Mouse (Mus musculus) kidney, postnatal 10 days (tissue): ENCODE measurements around the gene Ugcg.
A peak's percentile ranks its signal among the peaks of the same experiment; 100 is the strongest.

Experiments
- DNase-seq: peaks from one replicate; pipeline ENCODE4 v3.0.0; 2021; ENCODE audit warnings: mixed read lengths

The Ugcg gene

DNA sequence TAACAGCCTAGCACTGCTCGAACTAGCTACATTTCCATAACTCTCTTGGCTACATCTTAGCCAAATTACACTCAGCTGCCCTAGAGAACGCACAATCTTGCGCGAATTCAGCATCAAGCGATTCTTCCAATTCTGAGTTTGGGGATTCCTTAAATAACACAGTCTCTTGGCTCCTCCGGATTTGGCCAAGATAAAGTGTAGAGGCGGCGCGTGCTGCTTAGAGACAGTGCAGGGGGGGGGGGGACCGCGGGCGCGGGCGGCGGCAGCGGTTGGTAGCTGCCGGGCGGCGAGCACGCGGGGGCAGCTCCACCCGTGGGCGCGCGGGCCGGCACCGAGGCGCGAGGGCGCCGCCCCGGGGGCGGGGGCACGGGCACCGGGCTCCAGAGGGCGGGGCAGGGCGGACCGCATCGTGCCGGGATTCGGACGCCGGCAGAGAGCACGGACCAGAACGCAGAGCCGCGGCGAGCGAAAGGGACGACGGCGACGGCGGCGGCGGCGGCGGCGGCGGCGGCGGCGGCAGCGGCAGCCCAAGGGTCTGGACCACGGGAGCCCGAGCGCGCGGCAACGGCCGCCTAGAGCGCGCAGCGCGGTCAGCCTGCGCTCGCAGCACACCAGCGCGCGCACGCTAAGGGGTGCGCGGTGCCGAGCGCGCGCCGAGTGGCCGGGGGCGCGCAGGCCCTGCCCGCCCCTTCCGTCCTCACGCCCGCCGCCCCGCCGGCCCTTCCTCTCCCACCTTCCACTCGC lies at the start of gene Ugcg:
Gene Ugcg, plus strand, starts transcription at position 456 of the 744 bp plus-strand sequence.
- peak; percentile 86 for DNase-seq

GRCm38 (mm10) chr4:59149043-59149442 lies 40.0 kb upstream of the Ugcg start:
- peak; percentile 21 for DNase-seq

DNA sequence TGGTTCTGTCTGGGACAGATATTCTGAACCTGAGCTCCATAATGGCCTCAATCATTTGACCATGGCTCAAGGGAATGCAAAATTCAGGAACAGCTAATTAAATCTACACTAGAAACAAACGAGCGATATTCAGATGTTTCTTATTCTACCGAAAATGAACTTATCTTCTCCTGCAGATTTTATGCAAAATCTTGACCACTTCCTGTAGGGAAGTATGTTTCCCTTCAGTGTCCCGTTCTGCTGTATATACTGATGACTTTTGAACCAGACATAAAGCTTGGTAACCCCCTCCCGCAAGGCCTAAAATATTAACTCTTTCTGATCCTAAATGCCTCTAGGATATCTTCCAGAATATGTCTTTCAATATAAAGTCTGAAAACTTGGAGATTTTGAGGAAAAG lies 38.1 kb upstream of the Ugcg start:
- DNase-seq, result no peak

DNA sequence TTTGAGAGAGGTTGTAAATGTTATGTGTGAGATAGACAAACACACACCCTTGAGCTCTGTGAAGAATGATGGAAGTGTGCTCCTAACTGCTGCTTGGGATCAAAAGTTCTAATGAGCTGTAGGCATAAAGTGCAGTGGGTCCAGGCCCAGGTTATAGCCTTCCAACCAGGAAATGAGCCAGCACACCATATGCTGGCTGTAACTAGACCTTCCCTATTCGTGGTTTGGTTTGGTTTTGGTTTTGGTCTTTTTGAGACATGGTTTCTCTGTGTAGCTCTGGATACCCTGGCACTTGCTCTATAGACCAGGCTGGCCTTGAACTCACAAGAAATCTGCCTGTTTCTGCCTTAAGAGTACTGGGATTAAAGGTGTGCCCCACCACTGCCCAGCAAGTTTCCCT lies 37.1 kb upstream of the Ugcg start:
- DNase-seq, result no peak

DNA sequence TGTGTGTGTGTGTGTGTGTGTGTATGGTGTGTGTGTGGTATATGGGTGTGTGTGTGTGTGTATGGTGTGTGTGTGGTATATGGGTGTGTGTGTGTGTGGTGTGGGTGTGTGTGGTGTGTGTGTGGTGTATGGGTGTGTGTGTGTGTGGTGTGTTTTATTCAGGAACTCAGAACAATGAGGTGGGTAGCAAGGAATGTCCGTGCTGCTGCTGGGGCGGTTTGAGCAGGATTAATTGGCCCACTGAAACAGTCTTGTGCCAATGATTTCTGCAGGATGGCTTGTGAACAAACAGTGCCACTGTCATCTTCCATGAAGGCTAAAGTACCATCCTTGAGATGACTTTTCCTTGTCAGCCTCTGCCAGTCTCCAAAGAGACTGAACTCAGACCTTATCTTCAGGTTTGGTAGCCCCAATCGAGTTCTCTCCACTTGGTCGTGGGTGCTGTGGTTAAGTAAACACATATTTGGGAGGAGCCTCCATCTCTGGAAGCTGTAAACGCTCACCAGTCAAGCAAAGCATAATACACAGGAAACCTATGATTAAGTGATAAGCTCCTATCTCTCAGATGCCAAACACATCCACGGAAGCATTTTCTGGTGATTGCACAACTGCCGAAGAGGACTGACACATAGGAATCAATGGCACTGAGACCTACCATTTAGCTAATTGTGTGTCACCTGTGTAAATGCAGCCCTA lies 32.0 kb upstream of the Ugcg start:
- no peak for DNase-seq

DNA sequence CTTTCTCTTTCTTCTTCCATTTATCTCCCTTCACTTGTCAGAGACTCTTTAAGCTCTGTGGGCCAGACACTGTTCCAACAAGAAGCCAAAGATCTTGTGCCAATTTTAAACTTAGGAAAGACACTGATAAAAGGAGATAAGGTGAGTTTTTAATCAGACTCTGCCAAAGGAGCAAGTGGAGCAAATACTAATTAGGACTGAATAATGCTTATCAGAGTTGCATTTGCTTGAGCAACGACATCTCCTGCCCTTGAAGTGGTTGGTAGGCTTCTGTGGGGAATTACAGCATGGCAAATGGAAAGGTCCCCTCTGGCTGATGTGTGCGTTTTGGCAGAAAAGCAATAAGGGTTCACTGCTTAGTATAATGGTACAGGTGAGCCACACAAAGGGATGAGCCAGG lies 31.4 kb upstream of the Ugcg start:
- no peak for DNase-seq

DNA sequence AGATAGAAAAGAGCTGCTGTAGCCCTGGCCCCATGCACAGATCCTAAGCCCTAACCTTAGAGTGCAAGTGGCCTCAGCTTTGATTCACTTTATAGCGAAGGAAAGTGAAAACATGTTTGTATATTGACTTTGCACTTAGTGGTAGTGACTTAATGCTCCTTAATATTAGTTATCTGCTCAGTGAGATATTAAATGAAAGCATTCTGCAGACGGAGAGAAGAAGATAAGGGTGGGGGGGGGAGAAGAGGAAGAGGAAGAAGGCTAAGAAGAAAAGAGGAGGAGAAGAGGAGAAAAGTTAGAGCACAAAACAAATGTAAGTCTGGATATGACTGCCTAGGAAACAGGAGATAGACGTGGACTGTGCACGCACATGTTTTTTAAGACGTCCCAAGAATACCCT lies 28.8 kb upstream of the Ugcg start:
- DNase-seq, result no peak

- DNase-seq, result no peak
Measured at GRCm38 (mm10) chr4:59160959-59161670, 27.9 kb upstream of the Ugcg start.

- DNase-seq, result no peak
Measured at GRCm38 (mm10) chr4:59164034-59164433, 25.0 kb upstream of the Ugcg start.

DNA sequence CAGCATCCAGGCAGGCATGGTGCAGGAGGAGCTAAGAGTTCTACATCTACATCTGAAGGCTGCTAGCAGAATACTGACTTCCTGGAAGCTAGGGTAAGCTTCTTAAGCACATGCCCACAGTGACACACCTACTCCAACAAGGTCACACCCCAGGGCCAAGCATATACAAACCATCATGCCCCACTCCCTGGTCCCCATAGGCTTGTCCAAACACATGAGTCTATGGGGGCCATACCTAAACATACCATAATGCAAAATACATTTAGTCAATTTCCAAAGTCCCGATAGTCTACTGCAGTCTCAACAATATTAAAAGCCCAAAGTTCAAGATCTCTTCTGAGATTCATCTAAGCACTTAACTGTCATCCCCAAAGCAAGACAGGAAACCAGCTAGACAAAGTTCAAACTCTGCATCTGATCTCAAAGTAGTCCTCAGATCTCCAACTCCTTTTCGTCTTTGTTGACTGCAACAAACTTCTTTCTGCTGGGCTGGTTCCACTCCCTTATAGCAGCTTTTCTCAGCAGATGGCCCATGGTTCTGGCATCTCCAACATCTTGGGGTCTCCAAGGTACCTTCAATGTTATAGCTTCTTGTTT lies 21.7 kb upstream of the Ugcg start:
- no peak for DNase-seq

GRCm38 (mm10) chr4:59169981-59170380 lies 19.1 kb upstream of the Ugcg start:
- DNase-seq, result no peak

DNA sequence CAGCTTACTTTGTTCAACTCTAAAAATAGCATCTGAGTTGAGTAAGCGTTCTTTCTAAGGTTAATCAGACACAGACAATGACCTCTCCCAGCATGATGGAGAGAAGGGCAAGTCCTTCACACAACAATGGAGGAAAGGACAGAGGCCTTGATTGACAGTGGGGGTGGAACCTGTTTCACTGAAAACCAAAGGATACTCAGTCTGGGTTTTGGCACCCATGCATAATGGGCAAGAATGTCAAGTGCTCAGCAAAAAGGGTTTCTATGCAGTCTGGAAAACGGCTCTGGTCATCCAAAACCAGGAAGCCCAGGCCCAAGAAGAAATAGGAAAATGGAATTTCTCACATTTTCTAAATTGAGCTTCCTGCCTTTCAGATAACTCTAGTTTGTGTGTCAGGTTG lies 16.4 kb upstream of the Ugcg start:
- no peak for DNase-seq

GRCm38 (mm10) chr4:59173181-59173922 lies 15.7 kb upstream of the Ugcg start:
- DNase-seq, result no peak

DNA sequence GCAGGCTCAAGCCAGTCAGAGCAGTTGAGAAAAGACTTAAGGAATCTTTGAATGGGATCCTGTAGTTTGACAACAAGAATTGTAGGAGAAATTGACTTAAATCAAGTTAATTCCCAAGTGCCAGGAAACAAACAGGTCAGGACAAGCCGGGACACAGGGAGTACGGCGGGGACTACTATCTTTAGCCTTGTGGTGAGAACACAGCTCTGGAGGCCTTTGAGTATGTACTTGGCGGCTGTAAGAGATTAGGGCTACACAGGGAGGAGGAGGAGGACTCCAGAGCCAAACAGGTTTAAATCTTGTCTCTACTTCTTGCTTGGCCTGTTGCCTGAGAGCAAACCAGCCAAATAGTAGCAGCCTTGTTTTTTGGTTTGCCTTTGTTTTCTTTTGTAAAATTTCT lies 14.1 kb upstream of the Ugcg start:
- DNase-seq, result no peak

GRCm38 (mm10) chr4:59175929-59176328 lies 13.1 kb upstream of the Ugcg start:
- DNase-seq, result no peak

- no peak for DNase-seq
Measured at GRCm38 (mm10) chr4:59177566-59177965, 11.5 kb upstream of the Ugcg start.

- no peak for DNase-seq
Measured at GRCm38 (mm10) chr4:59181320-59182271, 7.5 kb upstream of the Ugcg start.

DNA sequence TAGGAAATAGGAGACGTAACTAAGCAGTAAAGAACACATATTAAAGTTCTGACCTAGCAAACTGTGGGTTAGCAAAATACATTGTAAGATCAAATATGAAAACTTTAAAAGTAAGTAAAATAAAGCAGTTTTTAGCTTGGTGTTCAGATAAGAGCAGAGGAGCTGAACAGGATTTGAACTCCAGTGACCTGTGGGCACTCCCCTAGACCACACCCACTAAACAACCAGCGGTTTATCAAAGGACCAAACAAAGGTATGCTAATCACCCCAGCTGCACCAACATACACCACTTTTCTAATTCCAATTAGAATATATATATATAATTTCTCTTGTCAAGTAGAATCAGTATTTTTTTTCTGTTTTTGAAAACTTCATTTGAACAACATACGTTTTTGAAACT lies 3.4 kb upstream of the Ugcg start:
- no peak for DNase-seq

- peak; percentile 57 for DNase-seq
Measured at GRCm38 (mm10) chr4:59187289-59187688, 1.8 kb upstream of the Ugcg start.

DNA sequence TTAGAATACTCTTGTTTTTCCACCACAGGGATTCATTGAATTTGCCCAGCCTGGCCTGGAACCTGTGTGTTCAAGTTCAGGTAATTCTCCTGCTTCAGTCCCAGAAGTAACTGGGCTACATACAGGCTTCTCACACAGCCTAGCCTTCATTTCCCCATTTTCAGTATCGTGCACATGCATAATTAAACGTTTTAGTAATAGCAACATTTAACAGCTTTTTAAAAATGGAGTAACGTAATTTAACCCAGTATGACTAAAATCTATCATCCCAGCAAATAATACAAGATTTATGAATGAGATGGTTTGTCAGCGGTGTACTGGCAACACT lies 619 bp upstream of the Ugcg start:
- DNase-seq, result no peak

GRCm38 (mm10) chr4:59189546-59190237 lies 635 bp downstream of the Ugcg start:
- DNase-seq, result peak; percentile 49
